Mouse (Mus musculus): Measurements from ENCODE around the gene Srsf4.
A peak's percentile ranks its signal among the peaks of the same experiment; 100 is the strongest.

Gene Srsf4

GRCm38 (mm10) chr4:131915821-131916328 is 42.5 kb downstream of the Srsf4 start:
- no peak for DNase-seq (ENCODE audit: low spot score)

- DNase-seq (ENCODE audit: low spot score), result peak; percentile 48
Measured at GRCm38 (mm10) chr4:131916425-131916824, 43.0 kb downstream of the Srsf4 start.

DNA sequence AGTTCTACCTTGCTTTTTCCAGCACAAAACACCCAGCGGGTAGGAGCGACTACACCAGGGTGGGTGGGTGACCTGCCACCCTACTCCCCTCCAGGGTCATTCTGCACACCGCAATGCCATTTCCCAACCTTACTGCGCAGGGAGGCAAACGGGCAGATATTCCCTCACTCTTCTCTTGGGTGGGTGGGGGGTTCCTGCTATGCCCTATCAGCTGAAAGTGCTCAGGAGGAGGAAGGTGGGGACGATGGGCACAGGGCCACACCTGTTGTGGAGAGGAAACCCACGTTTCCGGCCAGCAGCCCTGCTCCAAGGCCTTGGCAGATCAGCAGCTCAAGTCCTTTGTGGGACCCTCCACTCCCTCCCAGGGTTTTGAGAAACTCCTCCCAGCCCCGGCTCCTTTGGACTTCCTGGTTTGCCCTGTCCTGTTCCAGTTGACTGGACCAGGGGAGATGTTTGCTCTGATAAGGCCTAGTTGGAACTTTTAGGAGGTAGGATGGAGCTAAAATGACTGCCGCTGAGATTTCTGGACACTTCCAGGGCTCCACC is 43.7 kb downstream of the Srsf4 start:
- DNase-seq (ENCODE audit: low spot score), result no peak

DNA sequence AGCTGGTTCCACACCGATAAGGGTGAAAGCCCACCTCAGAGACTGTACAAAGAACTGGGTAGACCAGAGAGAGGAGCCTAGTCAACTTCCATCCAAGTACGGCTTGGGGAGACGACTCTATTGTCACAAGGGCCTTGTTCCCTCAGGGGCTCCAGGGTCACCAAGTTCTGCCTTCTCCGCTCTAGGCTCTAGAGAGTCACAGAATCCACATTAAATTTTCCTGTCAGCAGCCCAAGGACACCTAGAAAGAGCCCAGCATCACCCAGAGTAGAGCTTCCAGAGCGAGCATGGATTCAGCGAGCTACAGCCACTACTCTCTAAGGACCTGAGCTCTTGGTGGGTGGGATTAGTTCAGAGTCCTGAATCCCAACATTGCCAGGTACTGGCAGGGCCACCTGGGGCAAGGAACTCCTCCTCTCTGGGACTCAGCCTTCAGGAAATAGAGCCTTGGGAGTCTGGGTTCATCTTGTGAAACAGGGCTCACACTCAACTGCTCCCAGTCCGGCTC is 44.7 kb downstream of the Srsf4 start:
- DNase-seq (ENCODE audit: low spot score), result no peak

DNA sequence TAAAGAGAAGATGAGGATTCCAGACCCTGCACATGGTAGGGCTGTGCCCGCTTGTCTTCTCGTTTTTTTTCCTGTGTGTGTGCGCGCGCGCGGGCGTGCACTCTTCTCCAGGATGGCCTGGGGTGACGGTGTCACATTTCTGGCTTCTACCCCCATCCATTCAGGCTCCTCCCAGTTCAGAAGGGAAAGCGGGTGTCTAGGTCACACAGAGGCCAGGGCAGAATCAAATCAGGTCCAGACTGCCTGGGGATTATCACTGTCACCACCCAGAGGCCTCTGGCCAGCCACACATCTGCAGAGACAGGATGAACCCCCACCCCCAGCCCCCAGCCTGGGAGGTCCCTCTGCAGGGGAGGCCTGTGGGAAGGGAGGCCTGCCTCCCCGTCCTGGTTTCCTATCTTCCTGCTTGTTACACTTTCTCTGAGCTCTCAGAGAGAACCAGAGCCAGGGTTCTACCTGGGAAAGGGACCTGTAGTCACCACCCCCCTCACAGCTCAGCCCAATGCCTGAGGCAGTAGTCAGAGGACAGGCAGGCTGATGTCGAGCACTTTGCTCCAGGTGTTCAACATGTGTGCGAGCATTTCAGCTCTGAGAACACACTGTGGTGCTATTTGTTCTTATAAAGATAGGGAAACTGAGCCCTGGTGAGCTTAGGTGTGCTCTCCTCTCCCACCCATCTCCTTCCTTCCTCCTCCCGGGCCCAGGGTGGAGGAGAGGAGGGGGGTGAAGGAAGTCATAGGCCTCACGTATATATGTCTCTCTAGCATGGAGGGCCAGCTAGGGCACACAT is 45.5 kb downstream of the Srsf4 start:
- DNase-seq (ENCODE audit: low spot score), result no peak

- DNase-seq (ENCODE audit: low spot score), result no peak
Measured at GRCm38 (mm10) chr4:131919506-131920140, 46.2 kb downstream of the Srsf4 start.

GRCm38 (mm10) chr4:131920141-131920594 is 46.8 kb downstream of the Srsf4 start:
- DNase-seq (ENCODE audit: low spot score), result no peak

GRCm38 (mm10) chr4:131920595-131921351 is 47.4 kb downstream of the Srsf4 start:
- no peak for DNase-seq (ENCODE audit: low spot score)

GRCm38 (mm10) chr4:131921461-131922346 is 48.3 kb downstream of the Srsf4 start, which contains the start of gene Tmem200b:
TSS of gene Tmem200b (plus strand) at chr4:131921771.
- no peak for DNase-seq (ENCODE audit: low spot score)

DNA sequence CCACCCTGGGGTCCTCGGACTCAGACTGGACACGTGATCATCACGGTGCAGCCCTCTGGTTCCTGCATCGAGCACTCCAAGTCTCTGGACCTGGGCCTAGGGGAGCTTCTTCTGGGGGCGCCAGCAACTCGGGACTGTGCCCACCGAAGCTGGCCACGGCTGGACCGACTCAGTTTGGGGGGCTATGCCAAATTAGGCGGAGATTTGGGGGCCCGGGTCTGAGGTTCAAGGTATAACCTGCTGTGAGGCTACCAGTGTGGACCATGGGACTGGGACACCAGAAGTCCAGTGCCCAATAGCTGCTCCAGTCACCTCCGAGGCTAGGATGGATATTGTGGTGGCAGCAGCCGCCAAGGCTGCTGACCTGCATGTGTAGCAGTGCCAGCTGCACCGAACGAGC is 49.0 kb downstream of the Srsf4 start:
- DNase-seq (ENCODE audit: low spot score), result no peak

- DNase-seq (ENCODE audit: low spot score), result no peak
Measured at GRCm38 (mm10) chr4:131924096-131924810, 50.8 kb downstream of the Srsf4 start.

- DNase-seq (ENCODE audit: low spot score), result no peak
Measured at GRCm38 (mm10) chr4:131929146-131929545, 55.7 kb downstream of the Srsf4 start.

DNA sequence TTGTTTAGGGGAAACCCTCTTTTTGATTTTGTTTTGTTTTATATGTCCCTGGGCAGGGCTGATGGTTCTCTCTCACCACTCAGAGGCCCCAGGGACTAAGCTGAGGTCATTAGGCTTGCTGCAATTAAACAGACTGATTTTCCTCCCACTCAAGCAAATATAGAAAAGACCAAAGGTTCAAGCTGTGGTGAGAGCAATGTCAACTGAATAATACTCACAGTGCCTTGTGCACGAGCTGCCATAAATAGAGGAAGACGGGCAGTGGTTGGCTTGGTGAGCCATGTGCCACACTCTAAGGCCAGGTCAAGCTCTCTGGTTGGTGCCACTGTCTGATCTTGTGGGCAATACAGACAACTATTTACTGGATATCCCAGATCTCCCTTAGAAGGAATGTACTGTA is 66.0 kb downstream of the Srsf4 start:
- DNase-seq (ENCODE audit: low spot score), result no peak

GRCm38 (mm10) chr4:131940846-131941245 is 67.4 kb downstream of the Srsf4 start:
- no peak for DNase-seq (ENCODE audit: low spot score)

- no peak for DNase-seq (ENCODE audit: low spot score)
Measured at GRCm38 (mm10) chr4:131947848-131948247, 74.4 kb downstream of the Srsf4 start.

GRCm38 (mm10) chr4:131949903-131950302 is 76.5 kb downstream of the Srsf4 start:
- DNase-seq (ENCODE audit: low spot score), result no peak

DNA sequence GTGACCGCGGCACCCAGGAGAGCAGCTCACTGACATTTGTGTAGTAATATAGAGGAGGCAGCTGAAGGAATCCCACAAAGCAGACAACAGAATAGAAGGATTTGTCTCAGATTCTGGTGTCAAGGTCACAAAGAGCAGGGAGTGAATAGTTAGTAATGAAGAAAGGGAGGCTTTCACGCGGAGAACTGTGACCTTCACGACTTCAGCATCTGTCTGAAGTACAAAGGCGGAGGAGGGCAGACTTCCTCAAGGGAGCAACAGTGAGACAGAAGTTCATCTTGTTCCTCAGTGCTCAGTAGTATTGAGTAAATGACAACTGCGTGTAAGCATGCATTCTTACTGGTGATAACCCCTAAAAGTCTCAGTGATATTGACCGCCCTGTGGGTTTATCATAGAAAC is 77.2 kb downstream of the Srsf4 start:
- DNase-seq (ENCODE audit: low spot score), result peak; percentile 17

Measured in ovary, adult 18-20 months (tissue).